In the genomic region with DNA sequence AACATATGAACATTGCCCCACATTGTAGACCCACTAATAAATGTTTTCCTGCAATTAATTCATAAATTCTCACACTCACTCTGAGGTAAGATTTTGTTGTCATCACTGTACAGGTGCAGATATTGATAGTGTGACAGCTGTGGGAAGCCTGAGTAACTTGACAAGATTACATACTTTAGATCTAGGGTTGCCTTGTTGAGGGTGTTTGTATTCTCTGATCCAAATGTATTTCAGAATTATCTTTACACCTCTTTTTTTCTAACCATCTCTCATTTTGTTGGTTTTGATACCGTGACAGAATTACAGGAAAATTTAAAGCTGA, we compare ENCODE assay signal across 33 mouse cellular contexts. TPM values are rescaled to one million over a fixed set of nuclear protein-coding genes. Genes with fewer than 3 reads are reported as not detected.
A peak's percentile ranks its signal among the peaks of the same experiment; 100 is the strongest.
DNase-seq lines count a peak whose midpoint lies in the region; ATAC-seq lines count a peak whose summit lies in the region.
"Had no signal": no experiment of that assay in that cellular context is flagged by ENCODE, and none has a peak within 500 bp of the region (broad histone marks: within the 10 kb centered on the region; RNA-seq: fewer than 3 reads in every experiment).

No protein-coding gene starts in this region.

- peak; percentile 79 for ATAC-seq in erythroid progenitor cell, adult 5-6 weeks (replicated peaks; ENCODE audit: low FRiP score, poor library complexity, severe bottlenecking)
- peak; percentile 91 for ATAC-seq in liver, embryonic 16.5 days (ENCODE audit: low read depth)
- ATAC-seq: forebrain, embryonic 16.5 days; intestine, postnatal 0 days had no signal

- no peak overlapping the region; the same call in 1 of the 2 replicates for H3K4me2 ChIP-seq in liver, embryonic 16.5 days (ENCODE audit: low read depth, low read length)
- H3K4me2 ChIP-seq: embryonic facial prominence, embryonic 12.5 days; heart, embryonic 13.5 days; limb, embryonic 13.5 days; midbrain, embryonic 12.5 days; neural tube, embryonic 12.5 days; stomach, embryonic 15.5 days had no signal

- no peaks in the 10 kb centered on the region for H3K9me3 ChIP-seq in liver, embryonic 16.5 days (replicated peaks; ENCODE audit: control insufficient read depth, low read length)
- H3K9me3 ChIP-seq: embryonic facial prominence, embryonic 12.5 days; heart, embryonic 13.5 days; hindbrain, embryonic 10.5 days; limb, embryonic 13.5 days; midbrain, embryonic 12.5 days; neural tube, embryonic 12.5 days; stomach, embryonic 15.5 days had no signal

- no peaks in the 10 kb centered on the region for H3K36me3 ChIP-seq in liver, embryonic 16.5 days (ENCODE audit: control insufficient read depth, insufficient read depth)
- H3K36me3 ChIP-seq: embryonic facial prominence, embryonic 12.5 days; heart, embryonic 13.5 days; hindbrain, embryonic 10.5 days; limb, embryonic 13.5 days; midbrain, embryonic 12.5 days; neural tube, embryonic 12.5 days; stomach, embryonic 15.5 days had no signal

- H3K9ac ChIP-seq in liver, embryonic 16.5 days (ENCODE audit: low read depth, low read length): no peak overlapping the region
- H3K9ac ChIP-seq: embryonic facial prominence, embryonic 12.5 days; heart, embryonic 13.5 days; limb, embryonic 13.5 days; midbrain, embryonic 12.5 days; neural tube, embryonic 12.5 days; stomach, embryonic 15.5 days had no signal

- 31% methylated on average over 1 of the region's 1 CpGs for WGBS in liver, embryonic 16.5 days (ENCODE audit: insufficient replicate concordance)

- H3K27me3 ChIP-seq in liver, embryonic 16.5 days (ENCODE audit: control insufficient read depth, insufficient read depth, low read depth, low read length): no peaks in the 10 kb centered on the region
- H3K27me3 ChIP-seq: embryonic facial prominence, embryonic 12.5 days; heart, embryonic 13.5 days; limb, embryonic 13.5 days; neural tube, embryonic 12.5 days; stomach, embryonic 15.5 days had no signal

- no peak overlapping the region for H3K4me3 ChIP-seq in liver, embryonic 16.5 days (ENCODE audit: low read depth, low read length)
- H3K4me3 ChIP-seq: embryonic facial prominence, embryonic 12.5 days; heart, embryonic 13.5 days; hindbrain, embryonic 10.5 days; limb, embryonic 13.5 days; midbrain, embryonic 12.5 days; myocyte; neural tube, embryonic 12.5 days; stomach, embryonic 15.5 days had no signal

- H3K27ac ChIP-seq in liver, embryonic 16.5 days (ENCODE audit: low read length): no peak overlapping the region
- H3K27ac ChIP-seq: embryonic facial prominence, embryonic 12.5 days; heart, embryonic 13.5 days; hindbrain, embryonic 10.5 days; limb, embryonic 13.5 days; neural tube, embryonic 12.5 days; stomach, embryonic 15.5 days had no signal

- H3K4me1 ChIP-seq in liver, embryonic 16.5 days (ENCODE audit: control insufficient read depth, low read depth, low read length): peaks cover 5% of the 10 kb centered on the region; the same call in 1 of the 2 replicates
- H3K4me1 ChIP-seq: embryonic facial prominence, embryonic 12.5 days; hindbrain, embryonic 10.5 days; limb, embryonic 13.5 days; midbrain, embryonic 12.5 days; stomach, embryonic 15.5 days had no signal

- DNase-seq in retina, postnatal 1 day: peak; percentile 11
- DNase-seq in retina, embryonic 14.5 days (ENCODE audit: low spot score): no peak
- no peak for DNase-seq in lung, postnatal 4 days
- no peak for DNase-seq in adrenal gland, postnatal 4 days (ENCODE audit: low spot score in 2 of 2)
- no peak for DNase-seq in frontal cortex, postnatal 25 days (ENCODE audit: low spot score in 2 of 2)
- DNase-seq: adrenal gland, adult 8-10 months; B cell, adult 2 months; cerebellum, adult 11 months; cerebellum, adult 9-10 months; embryo, embryonic 11 days; heart, postnatal 10 days; kidney, adult 9 months; kidney, postnatal 14 days; lung, adult 2 months; lung, postnatal 10 days; right cerebral cortex, postnatal 25 days; thymus, postnatal 25 days had no signal

RNA-seq across cellular contexts. Expression of gene Mab21l2, which starts 12.6 kb away (rescaled TPM):
- not detected in 2 replicates for total RNA-seq in erythroid progenitor cell, adult 5-6 weeks (2015; ENCODE audit: low replicate concordance)
- 0.90 TPM in 1 of 2 replicates, not detected in the other for total RNA-seq in erythroid progenitor cell, adult 5-6 weeks (2017; ENCODE audit: low replicate concordance)
- polyA plus RNA-seq in liver, embryonic 16.5 days (2015; fragmentation: Nextera tagmentation; extraction: Ambion mirVana): 0.13 and 0.97 TPM in 2 replicates
- total RNA-seq in adrenal gland, postnatal 4 days (2021): 10 to 100 TPM; 11.9 to 13.4 TPM
- total RNA-seq: gastrocnemius, adult 8-10 months; layer of hippocampus, postnatal 10 days; left cerebral cortex, postnatal 36 days had no signal
- polyA plus RNA-seq: gonadal fat pad, adult 2 months; myocyte had no signal

Comparison
In these comparisons a context has a peak if more than half of its experiments do, and no peak if none do; other contexts are left out.
1. RNA of gene Mab21l2, which starts 12.6 kb away (total RNA-seq): 11.9 to 13.4 TPM in adrenal gland, postnatal 4 days; 0.90 TPM in erythroid progenitor cell, adult 5-6 weeks; every median in the first group is over 4 times any median in the second.